Mouse (Mus musculus) colon, adult 2 months (tissue): ENCODE results near the gene Gm8281. TPM values are rescaled to one million over a fixed set of nuclear protein-coding genes. Genes with fewer than 3 reads are reported as not detected.

ENCODE experiments used
- polyA plus RNA-seq: library from polyadenylated mRNA; depleted of rRNA; stranded (reverse); fragments of >200 nt; gene quantifications from 2 replicates; pipeline ENCODE4 v1.2.3, GENCODE M21; 2012; rRNA removed

Gene Gm8281
- polyA plus RNA-seq: 0.07 TPM in 1 of 2 replicates, not detected in the other

DNA sequence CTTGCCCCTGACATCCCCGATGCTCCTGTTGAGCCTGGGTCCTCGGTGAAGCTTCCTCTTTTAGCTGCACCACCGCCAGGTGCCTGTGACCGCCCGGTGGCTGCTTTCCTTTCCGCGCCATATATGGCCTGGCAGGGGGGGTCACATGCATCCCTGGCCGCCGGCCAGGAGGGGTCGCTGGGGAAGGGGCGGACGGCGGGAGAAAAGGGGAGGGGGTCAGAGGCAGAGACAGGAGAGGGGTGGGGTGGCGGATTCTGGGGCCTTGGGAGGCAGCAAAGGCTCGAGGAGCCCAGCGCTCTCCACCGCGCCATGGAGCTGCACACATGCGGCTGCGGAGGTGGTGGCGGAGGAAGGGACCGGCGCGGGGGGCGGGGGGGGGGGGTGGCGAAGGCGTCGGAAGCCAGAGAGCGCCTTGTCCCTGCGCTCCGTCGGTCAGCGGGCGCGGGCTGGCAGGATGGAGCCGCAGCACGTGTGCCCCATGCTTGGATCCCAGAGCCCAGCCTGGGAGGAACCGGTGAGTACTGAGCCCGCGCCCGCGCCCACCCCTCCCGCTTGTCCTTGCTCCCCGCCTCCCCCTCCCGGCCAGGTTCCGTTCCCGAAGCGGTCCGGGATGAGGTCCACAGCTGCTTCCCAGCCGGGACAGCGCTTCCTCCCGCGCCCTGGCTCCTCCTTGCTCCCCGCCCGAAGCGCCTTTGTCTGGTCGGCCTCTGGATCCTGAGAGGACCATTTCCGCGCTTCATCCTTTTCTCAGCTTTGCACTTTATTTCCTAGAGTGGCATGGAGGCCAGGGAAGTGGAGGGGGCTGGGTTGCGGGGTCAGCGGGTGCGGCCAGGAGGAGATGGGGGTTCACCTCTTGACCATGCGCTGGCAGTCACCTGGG is at the start of gene Gm8281:
TSS of gene Gm8281 (plus strand) at position 430 of the 880 bp plus-strand sequence.

DNA sequence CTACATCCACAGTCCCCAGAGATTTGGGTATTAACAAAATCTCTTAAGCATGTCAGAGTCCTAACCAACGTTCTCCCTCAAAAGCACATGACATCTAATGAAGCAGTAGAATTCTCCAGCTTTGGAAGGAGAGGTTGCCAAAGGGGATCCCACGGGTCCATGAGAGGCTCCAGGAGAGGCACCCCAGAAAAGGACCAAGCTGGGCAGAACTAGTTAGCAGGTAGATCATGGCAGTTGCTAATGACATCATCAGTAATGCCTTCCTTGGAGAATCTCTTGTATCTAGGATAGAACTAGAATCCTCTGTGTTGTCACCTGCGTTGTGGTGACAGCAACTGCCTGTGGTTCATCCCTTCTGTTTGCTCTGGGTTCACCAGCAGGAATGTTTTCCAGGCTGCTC is 20.5 kb upstream of the Gm8281 start, which contains the start of gene 4930555G01Rik:
TSS of gene 4930555G01Rik (plus strand) at position 301 of the 400 bp plus-strand sequence.

DNA sequence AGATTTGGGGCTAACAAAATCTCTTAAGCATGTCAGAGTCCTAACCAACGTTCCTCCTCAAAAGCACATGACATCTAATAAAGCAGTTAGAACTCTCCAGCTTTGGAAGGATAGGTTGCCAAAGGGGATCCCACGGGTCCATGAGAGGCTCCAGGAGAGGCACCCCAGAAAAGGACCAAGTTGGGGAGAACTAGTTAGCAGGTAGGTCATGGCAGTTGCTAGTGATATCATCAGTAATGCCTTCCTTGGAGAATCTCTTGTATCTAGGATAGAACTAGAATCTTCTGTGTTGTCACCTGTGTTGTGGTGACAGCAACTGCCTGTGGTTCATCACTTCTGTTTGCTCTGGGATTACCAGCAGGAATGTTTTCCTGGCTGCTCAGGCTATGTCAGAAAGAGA is 60.4 kb downstream of the Gm8281 start, which contains the start of gene Gm8279:
TSS of gene Gm8279 (plus strand) at position 301 of the 400 bp plus-strand sequence.

Other genes with a start within 250 kb of the Gm8281 start
- not detected in 2 replicates for gene Gm3269, start 232.9 kb upstream of the Gm8281 start, polyA plus RNA-seq
- not detected in 2 replicates for gene Gm3264, start 215.5 kb upstream of the Gm8281 start, polyA plus RNA-seq
- gene Gm3278, start 178.6 kb upstream of the Gm8281 start, polyA plus RNA-seq: not detected in 2 replicates
- gene Gm8297, start 87.1 kb upstream of the Gm8281 start, polyA plus RNA-seq: not detected in 2 replicates
- not detected in 2 replicates for gene Gm3298, start 55.1 kb upstream of the Gm8281 start, polyA plus RNA-seq
- not detected in 2 replicates for gene 4930555G01Rik, start 20.4 kb upstream of the Gm8281 start, polyA plus RNA-seq
- gene Gm8279, start 60.5 kb downstream of the Gm8281 start, polyA plus RNA-seq: not detected in 2 replicates
- gene Gm3317, start 93.5 kb downstream of the Gm8281 start, polyA plus RNA-seq: not detected in 2 replicates
- gene Gm8271, start 114.8 kb downstream of the Gm8281 start, polyA plus RNA-seq: not detected in 2 replicates
- not detected in 2 replicates for gene Gm3526, start 189.5 kb downstream of the Gm8281 start, polyA plus RNA-seq